Mouse (Mus musculus): ENCODE results near the gene Sgpp1.

- no peak for TF ChIP-seq FLI1 (IDR thresholded peaks at IDR 0.05; ENCODE audit: low read length)
- no peak for TF ChIP-seq GATA1 (IDR thresholded peaks at IDR 0.05; ENCODE audit: borderline replicate concordance, low read length)
These were observed 14.5 kb downstream of the Sgpp1 start for GRCm38 (mm10) chr12:75721006-75721405.

Data from megakaryocyte, embryonic 14.5 days (primary cell).